9 mouse cellular contexts compared by ENCODE assay signal in genomic region chr2:102231470-102231869, GRCm38 (mm10). TPM values are rescaled to one million over a fixed set of nuclear protein-coding genes. Genes with fewer than 3 reads are reported as not detected.
DNase-seq lines count a peak whose midpoint lies in the region; ATAC-seq and TF ChIP-seq lines count a peak whose summit lies in the region.
"Had no signal": no experiment of that assay in that cellular context is flagged by ENCODE, and none has a peak within 500 bp of the region (broad histone marks: within the 10 kb centered on the region; RNA-seq: fewer than 3 reads in every experiment).

No protein-coding gene starts in this region.

- TF ChIP-seq POLR2A in olfactory bulb, adult 2 months (IDR thresholded peaks at IDR 0.05; ENCODE audit: insufficient read depth, low read depth, low read length), result no peak
- no peak for TF ChIP-seq POLR2A in cerebellum, adult 2 months (IDR thresholded peaks at IDR 0.05; ENCODE audit: borderline replicate concordance, insufficient read depth, low read length)

- peak; percentile 78 for ATAC-seq in kidney, postnatal 0 days (replicated peaks; ENCODE audit: low FRiP score, low read depth)
- ATAC-seq in embryonic facial prominence, embryonic 12.5 days (ENCODE audit: insufficient number of reproducible peaks, insufficient read depth, low FRiP score, low TSS enrichment), result peak; percentile 93
- peak; percentile 82 for ATAC-seq in intestine, embryonic 15.5 days

- WGBS in kidney, postnatal 0 days, result 33% methylated on average over 5 of the region's 5 CpGs
- WGBS in embryonic facial prominence, embryonic 12.5 days, result 28% methylated on average over 5 of the region's 5 CpGs
- WGBS in intestine, embryonic 15.5 days, result 41% methylated on average over 5 of the region's 5 CpGs
- WGBS in olfactory bulb, adult 2 months, result 12% methylated on average over 5 of the region's 5 CpGs
- WGBS in cerebellum, adult 2 months, result 25% methylated on average over 5 of the region's 5 CpGs

- no peaks in the 10 kb centered on the region for H3K4me1 ChIP-seq in kidney, postnatal 0 days (replicated peaks; ENCODE audit: insufficient read depth, low read length)
- H3K4me1 ChIP-seq in embryonic facial prominence, embryonic 12.5 days, result peaks cover 17% of the 10 kb centered on the region
- peaks cover 5% of the 10 kb centered on the region for H3K4me1 ChIP-seq in intestine, embryonic 15.5 days (replicated peaks)
- H3K4me1 ChIP-seq in olfactory bulb, adult 2 months (ENCODE audit: control insufficient read depth, insufficient read depth, low read length), result peaks cover 19% of the 10 kb centered on the region
- H3K4me1 ChIP-seq in cerebellum, adult 2 months (ENCODE audit: control insufficient read depth, insufficient read depth, low read length), result no peaks in the 10 kb centered on the region

- intact Hi-C loops in left cerebral cortex, postnatal 25 days (cut with DNase I), result no loop called here

- DNase-seq in kidney, postnatal 0 days (ENCODE audit: low spot score), result peak; percentile 82
- DNase-seq in kidney, adult 18-20 months, result no peak
- DNase-seq in spleen, adult 12 weeks (ENCODE audit: low spot score), result no peak
- no peak for DNase-seq in left cerebral cortex, postnatal 25 days (ENCODE audit: low spot score in 2 of 2)
- DNase-seq in cerebellum, adult 2 months, result no peak
- DNase-seq: right cerebral cortex, postnatal 25 days had no signal

- no peak overlapping the region for H3K9ac ChIP-seq in kidney, postnatal 0 days (ENCODE audit: low read depth, low read length)
- no peak overlapping the region for H3K9ac ChIP-seq in embryonic facial prominence, embryonic 12.5 days
- H3K9ac ChIP-seq in intestine, embryonic 15.5 days, result no peak overlapping the region

- no peak for TF ChIP-seq CTCF in kidney, postnatal 0 days (IDR thresholded peaks at IDR 0.05; ENCODE audit: low read depth)
- no peak for TF ChIP-seq CTCF in olfactory bulb, adult 2 months (IDR thresholded peaks at IDR 0.05; ENCODE audit: insufficient read depth, low read depth, low read length)
- TF ChIP-seq CTCF in cerebellum, adult 2 months (IDR thresholded peaks at IDR 0.05; ENCODE audit: borderline replicate concordance, insufficient read depth, low read depth, low read length), result no peak

- H3K27me3 ChIP-seq in kidney, postnatal 0 days (ENCODE audit: insufficient read depth, low read length), result no peaks in the 10 kb centered on the region
- H3K27me3 ChIP-seq in embryonic facial prominence, embryonic 12.5 days, result no peaks in the 10 kb centered on the region
- H3K27me3 ChIP-seq in intestine, embryonic 15.5 days (replicated peaks), result no peaks in the 10 kb centered on the region
- H3K27me3 ChIP-seq in cerebellum, adult 2 months (ENCODE audit: control insufficient read depth, insufficient read depth, low read length), result no peaks in the 10 kb centered on the region

- H3K9me3 ChIP-seq in kidney, postnatal 0 days (replicated peaks; ENCODE audit: low read length), result no peaks in the 10 kb centered on the region
- H3K9me3 ChIP-seq in embryonic facial prominence, embryonic 12.5 days, result no peaks in the 10 kb centered on the region
- H3K9me3 ChIP-seq in intestine, embryonic 15.5 days, result no peaks in the 10 kb centered on the region

- H3K4me3 ChIP-seq in kidney, postnatal 0 days (replicated peaks; ENCODE audit: low read depth, low read length), result no peak overlapping the region
- no peak overlapping the region for H3K4me3 ChIP-seq in embryonic facial prominence, embryonic 12.5 days
- no peak overlapping the region for H3K4me3 ChIP-seq in intestine, embryonic 15.5 days (replicated peaks)
- H3K4me3 ChIP-seq in olfactory bulb, adult 2 months (ENCODE audit: insufficient read depth, low read depth, low read length), result no peak overlapping the region
- H3K4me3 ChIP-seq in cerebellum, adult 2 months (replicated peaks; ENCODE audit: insufficient read depth, low read depth, low read length), result no peak overlapping the region

- peak overlapping the region; percentile 70 for H3K27ac ChIP-seq in kidney, postnatal 0 days
- peak overlapping the region; percentile 87 for H3K27ac ChIP-seq in embryonic facial prominence, embryonic 12.5 days
- H3K27ac ChIP-seq in intestine, embryonic 15.5 days, result peak overlapping the region; percentile 51; the same call in 1 of the 2 replicates
- peak overlapping the region; percentile 63; the same call in 1 of the 2 replicates for H3K27ac ChIP-seq in olfactory bulb, adult 2 months (ENCODE audit: insufficient read depth, low read depth, low read length)
- H3K27ac ChIP-seq in cerebellum, adult 2 months (ENCODE audit: insufficient read depth, low read length), result no peak overlapping the region

- no peaks in the 10 kb centered on the region for H3K36me3 ChIP-seq in kidney, postnatal 0 days (ENCODE audit: insufficient read depth, low read length)
- no peaks in the 10 kb centered on the region for H3K36me3 ChIP-seq in embryonic facial prominence, embryonic 12.5 days
- no peaks in the 10 kb centered on the region for H3K36me3 ChIP-seq in intestine, embryonic 15.5 days

- no peak overlapping the region for H3K4me2 ChIP-seq in kidney, postnatal 0 days (ENCODE audit: low read length)
- H3K4me2 ChIP-seq in embryonic facial prominence, embryonic 12.5 days (replicated peaks), result peak overlapping the region; percentile 16
- no peak overlapping the region for H3K4me2 ChIP-seq in intestine, embryonic 15.5 days (replicated peaks)

RNA-seq across cellular contexts. Expression of gene Ldlrad3, which starts 45.3 kb away (rescaled TPM):
- 20.4 and 23.3 TPM in 2 replicates for polyA plus RNA-seq in kidney, postnatal 0 days (2015; fragmentation: Nextera tagmentation; extraction: Ambion mirVana)
- 55.2 and 55.7 TPM in 2 replicates for polyA plus RNA-seq in embryonic facial prominence, embryonic 12.5 days (2016; fragmentation: Nextera tagmentation; extraction: Ambion mirVana)
- 22.1 and 22.7 TPM in 2 replicates for polyA plus RNA-seq in intestine, embryonic 15.5 days (2015; fragmentation: Nextera tagmentation; extraction: Ambion mirVana)
- not detected in 2 replicates for polyA plus RNA-seq in olfactory bulb, adult 2 months (2012; ENCODE audit: insufficient read depth, insufficient read length, low replicate concordance, missing spikeins)
- 1 to 10 TPM; 8.1 to 8.6 TPM for total RNA-seq in left cerebral cortex, postnatal 25 days (2021)
- 11.7 and 12.3 TPM in 2 replicates for polyA plus RNA-seq in cerebellum, adult 2 months (2012; rRNA removed)
